Mouse (Mus musculus) hindbrain, embryonic 16.5 days (tissue): ENCODE measurements around the gene Dhx16. TPM values are rescaled to one million over a fixed set of nuclear protein-coding genes. Genes with fewer than 3 reads are reported as not detected.

Source experiments
- ATAC-seq: fragments of 200-750 bp; cut with Nextera tagmentation; 2 replicates; pipeline ENCODE4 v1.8.0; 2017; ENCODE audit warnings: moderate TSS enrichment, moderate library complexity
- H3K27ac ChIP-seq: fragments of 300-500 bp; sonication (generic); 2 replicates; pipeline ENCODE4 v1.5.1; 2014; ENCODE audit warnings: low read depth, mild to moderate bottlenecking, control low read depth, low read length, moderate library complexity
- H3K27me3 ChIP-seq: fragments of 300-500 bp; sonication (generic); replicated peaks from 2 replicates; pipeline ENCODE4 v1.6.1; 2014; ENCODE audit warnings: low read length; ENCODE audit not compliant: control insufficient read depth, insufficient read depth
- H3K36me3 ChIP-seq: fragments of 300-500 bp; sonication (generic); 2 replicates; pipeline ENCODE4 v1.6.1; 2014; ENCODE audit warnings: mild to moderate bottlenecking, low read length, moderate library complexity, mixed read lengths; ENCODE audit not compliant: control insufficient read depth, insufficient read depth
- H3K4me1 ChIP-seq: fragments of 300-500 bp; sonication (generic); 2 replicates; pipeline ENCODE4 v1.6.1; 2014; ENCODE audit warnings: low read depth, low read length; ENCODE audit not compliant: control insufficient read depth, insufficient read depth
- H3K4me2 ChIP-seq: fragments of 300-500 bp; sonication (generic); 2 replicates; pipeline ENCODE4 v1.6.1; 2014; ENCODE audit warnings: mild to moderate bottlenecking, low read length, control low read depth, moderate library complexity
- H3K4me3 ChIP-seq: fragments of 300-500 bp; sonication (generic); 2 replicates; pipeline ENCODE4 v1.5.1; 2014; ENCODE audit warnings: mild to moderate bottlenecking, low read length, control low read depth, moderate library complexity
- H3K9ac ChIP-seq: fragments of 300-500 bp; sonication (generic); 2 replicates; pipeline ENCODE4 v1.6.1; 2014; ENCODE audit warnings: low read depth, mild to moderate bottlenecking, control low read depth, low read length, moderate library complexity
- H3K9me3 ChIP-seq: fragments of 300-500 bp; sonication (generic); 2 replicates; pipeline ENCODE4 v1.6.1; 2014; ENCODE audit warnings: mild to moderate bottlenecking, low read length, moderate library complexity; ENCODE audit not compliant: control insufficient read depth
- WGBS: fragments of 180-500 bp; shearing (Covaris S2); extraction: QIAGEN DNeasy Blood & Tissue Kit; methylation state at CpG from one replicate; pipeline ENCODE4 v1.1.7; 2014; 5-methylcytosine and 5-hydroxymethylcytosine counted together
- polyA plus RNA-seq: library from polyadenylated mRNA; unstranded; fragments of >200 nt; fragmentation: Nextera tagmentation; extraction: Ambion mirVana; gene quantifications from 2 replicates; pipeline ENCODE4 v1.2.1, GENCODE M21; 2015

The Dhx16 gene
- polyA plus RNA-seq, 1 experiment from 2014 or later, result 25.0 TPM

GRCm38 (mm10) chr17:35917143-35917462, 37.5 kb downstream of the Dhx16 start:
- Histone ChIP-seq H3K4me3 (peak overlapping the region; percentile 67), H3K27ac (peak overlapping the region; percentile 91), H3K36me3 (no peaks in the 10 kb centered on the region; the same call in 1 of the 2 replicates), H3K4me1 (peaks cover 31% of the 10 kb centered on the region), H3K9me3 (no peaks in the 10 kb centered on the region), H3K9ac (peak overlapping the region; percentile 88), H3K27me3 (no peaks in the 10 kb centered on the region), H3K4me2 (peak overlapping the region; percentile 87)
- 0% methylated on average over 8 of the region's 8 CpGs for WGBS
- no peak for ATAC-seq

GRCm38 (mm10) chr17:35917463-35918251, 38.0 kb downstream of the Dhx16 start:
- under 1% methylated on average over 13 of the region's 13 CpGs for WGBS
- Histone ChIP-seq H3K9ac (peak overlapping the region; percentile 88), H3K9me3 (no peaks in the 10 kb centered on the region), H3K4me1 (peaks cover 33% of the 10 kb centered on the region), H3K27me3 (no peaks in the 10 kb centered on the region), H3K4me2 (peak overlapping the region; percentile 87), H3K36me3 (no peaks in the 10 kb centered on the region; the same call in 1 of the 2 replicates), H3K4me3 (peak overlapping the region; percentile 67), H3K27ac (peak overlapping the region; percentile 91)
- ATAC-seq, result peak; percentile 7

GRCm38 (mm10) chr17:35918276-35919059, 38.8 kb downstream of the Dhx16 start:
- 0% methylated on average over 11 of the region's 11 CpGs for WGBS
- H3K4me2 ChIP-seq, result peak overlapping the region; percentile 87
- peaks cover 33% of the 10 kb centered on the region for H3K4me1 ChIP-seq
- H3K27ac ChIP-seq, result peak overlapping the region; percentile 91
- no peaks in the 10 kb centered on the region for H3K9me3 ChIP-seq
- ATAC-seq, result no peak
- no peaks in the 10 kb centered on the region for H3K27me3 ChIP-seq
- 0 out of 2 replicates have a peak, but pooled peaks cover 2% of the 10 kb centered on the region for H3K36me3 ChIP-seq
- H3K4me3 ChIP-seq, result peak overlapping the region; percentile 67
- peak overlapping the region; percentile 88 for H3K9ac ChIP-seq

GRCm38 (mm10) chr17:35919060-35919715, 39.6 kb downstream of the Dhx16 start:
- ATAC-seq, result peak; percentile 46
- H3K27ac ChIP-seq, result peak overlapping the region; percentile 91
- peaks cover 4% of the 10 kb centered on the region for H3K36me3 ChIP-seq
- 2% methylated on average over 7 of the region's 7 CpGs for WGBS
- no peaks in the 10 kb centered on the region for H3K9me3 ChIP-seq
- no peaks in the 10 kb centered on the region for H3K27me3 ChIP-seq
- H3K9ac ChIP-seq, result peak overlapping the region; percentile 88
- H3K4me2 ChIP-seq, result peak overlapping the region; percentile 87
- peaks cover 33% of the 10 kb centered on the region for H3K4me1 ChIP-seq
- peak overlapping the region; percentile 67 for H3K4me3 ChIP-seq

- Histone ChIP-seq H3K4me1 (peaks cover 33% of the 10 kb centered on the region), H3K9ac (peak overlapping the region; percentile 88; the same call in 1 of the 2 replicates), H3K4me3 (peak overlapping the region; percentile 67), H3K36me3 (peaks cover 11% of the 10 kb centered on the region), H3K4me2 (peak overlapping the region; percentile 87), H3K9me3 (no peaks in the 10 kb centered on the region), H3K27ac (peak overlapping the region; percentile 89), H3K27me3 (no peaks in the 10 kb centered on the region)
- 33% methylated on average over 6 of the region's 6 CpGs for WGBS
- no peak for ATAC-seq
Observed at GRCm38 (mm10) chr17:35919864-35920301, 40.3 kb downstream of the Dhx16 start.

- Histone ChIP-seq H3K4me2 (peak overlapping the region; percentile 87), H3K4me1 (peaks cover 29% of the 10 kb centered on the region), H3K27me3 (no peaks in the 10 kb centered on the region), H3K9me3 (no peaks in the 10 kb centered on the region), H3K4me3 (peak overlapping the region; percentile 67), H3K27ac (peak overlapping the region; percentile 89), H3K36me3 (peaks cover 15% of the 10 kb centered on the region), H3K9ac (no peak overlapping the region; the same call in 1 of the 2 replicates)
- ATAC-seq, result no peak
- WGBS, result 86% methylated on average over 1 of the region's 1 CpGs
Observed at GRCm38 (mm10) chr17:35920384-35920783, 40.8 kb downstream of the Dhx16 start.

- ATAC-seq, result no peak
- Histone ChIP-seq H3K4me1 (peaks cover 25% of the 10 kb centered on the region), H3K4me2 (peak overlapping the region; percentile 5; the same call in 1 of the 2 replicates), H3K27ac (peak overlapping the region; percentile 41), H3K27me3 (no peaks in the 10 kb centered on the region), H3K36me3 (peaks cover 16% of the 10 kb centered on the region), H3K4me3 (no peak overlapping the region), H3K9ac (no peak overlapping the region), H3K9me3 (no peaks in the 10 kb centered on the region)
- WGBS, result 70% methylated on average over 5 of the region's 5 CpGs
Observed at GRCm38 (mm10) chr17:35920862-35921562, 41.4 kb downstream of the Dhx16 start.

- Histone ChIP-seq H3K4me2 (no peak overlapping the region), H3K27ac (no peak overlapping the region; the same call in 1 of the 2 replicates), H3K4me3 (no peak overlapping the region), H3K9ac (no peak overlapping the region), H3K9me3 (no peaks in the 10 kb centered on the region), H3K36me3 (peaks cover 23% of the 10 kb centered on the region), H3K27me3 (no peaks in the 10 kb centered on the region), H3K4me1 (peaks cover 25% of the 10 kb centered on the region)
- 81% methylated on average over 4 of the region's 4 CpGs for WGBS
- no peak for ATAC-seq
Observed at GRCm38 (mm10) chr17:35921710-35922109, 42.1 kb downstream of the Dhx16 start.
